Mouse (Mus musculus) cerebellum, adult 2 months (tissue): ENCODE data around the gene A430033K04Rik.

Experiments used
- CTCF ChIP-seq: fragments of 200-500 bp; IDR thresholded peaks from 2 replicates; pipeline ENCODE4 v1.5.1; 2011; ENCODE audit warnings: low read depth, mild to moderate bottlenecking, control low read depth, low read length, moderate library complexity, borderline replicate concordance; ENCODE audit not compliant: insufficient read depth
- POLR2A ChIP-seq: fragments of 200-500 bp; IDR thresholded peaks from 2 replicates; pipeline ENCODE4 v1.6.1; 2011; ENCODE audit warnings: low read length, control low read depth, borderline replicate concordance; ENCODE audit not compliant: insufficient read depth

DNA sequence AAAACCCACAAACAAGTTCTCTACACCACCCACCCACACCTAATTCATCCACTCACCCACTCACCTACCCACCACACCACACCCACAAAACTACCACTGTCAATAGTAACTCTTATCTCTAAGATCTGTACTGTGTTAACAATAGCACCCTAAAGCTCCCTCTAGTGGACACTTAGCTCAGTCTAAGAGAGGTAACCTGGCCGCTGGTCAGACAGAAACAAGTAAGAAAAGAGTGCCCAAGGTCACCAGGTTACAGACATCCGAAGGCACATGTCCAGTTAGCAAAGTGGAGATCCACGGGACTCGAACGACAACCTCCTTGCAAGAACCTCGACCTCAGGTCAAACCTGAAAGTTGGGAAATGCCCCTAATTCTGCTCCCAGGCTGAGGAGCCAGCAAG is 35.2 kb downstream of the A430033K04Rik start:
- TF ChIP-seq CTCF (peak; percentile 60; the same call in 1 of the 2 replicates), POLR2A (no peak)
